23 mouse cellular contexts compared by ENCODE assay signal in the genomic region with DNA sequence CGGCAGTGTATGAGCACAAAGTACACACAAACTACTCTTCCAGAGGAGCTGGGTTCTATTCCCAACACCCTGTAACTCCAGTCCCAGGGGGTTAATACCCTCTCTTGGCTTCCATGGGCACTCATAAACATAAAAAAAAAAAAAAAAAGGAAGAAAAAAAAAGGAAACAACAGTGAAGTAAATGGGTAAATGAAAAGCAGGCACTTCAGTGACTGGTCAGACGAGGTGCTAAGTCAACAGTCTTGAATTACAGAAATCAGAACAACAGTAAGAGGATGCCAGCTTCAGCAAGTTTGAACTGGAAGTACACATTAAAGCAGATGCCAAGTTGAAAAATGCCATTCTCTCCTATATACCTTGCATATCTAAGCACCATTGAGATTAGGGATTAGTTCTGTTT. TPM values are rescaled to one million over a fixed set of nuclear protein-coding genes. Genes with fewer than 3 reads are reported as not detected.
DNase-seq lines count a peak whose midpoint lies in the region; ATAC-seq and TF ChIP-seq lines count a peak whose summit lies in the region.
"Had no signal": no experiment of that assay in that cellular context is flagged by ENCODE, and none has a peak within 500 bp of the region (broad histone marks: within the 10 kb centered on the region; RNA-seq: fewer than 3 reads in every experiment).

No protein-coding gene starts in this region.

- no peak overlapping the region for H3K4me2 ChIP-seq in lung, embryonic 14.5 days
- no peak overlapping the region for H3K4me2 ChIP-seq in stomach, embryonic 16.5 days (ENCODE audit: low read depth, low read length)
- H3K4me2 ChIP-seq: embryonic facial prominence, embryonic 15.5 days; forebrain, embryonic 15.5 days; heart, embryonic 11.5 days; heart, embryonic 15.5 days; hindbrain, embryonic 13.5 days had no signal

- H3K27ac ChIP-seq in gastrocnemius, adult 2 months, result peak overlapping the region; percentile 32; the same call in 1 of the 2 replicates
- no peak overlapping the region for H3K27ac ChIP-seq in lung, embryonic 14.5 days (ENCODE audit: low read depth)
- H3K27ac ChIP-seq in MEL (ENCODE audit: control insufficient read depth, low read depth, low read length), result no peak overlapping the region
- H3K27ac ChIP-seq in stomach, embryonic 16.5 days (ENCODE audit: low read length), result peak overlapping the region; percentile 57
- H3K27ac ChIP-seq: embryonic facial prominence, embryonic 15.5 days; forebrain, embryonic 10.5 days; forebrain, embryonic 15.5 days; heart, adult 2 months; heart, embryonic 15.5 days; hindbrain, embryonic 13.5 days had no signal

- no peak for TF ChIP-seq RAD21 in MEL (IDR thresholded peaks at IDR 0.05; ENCODE audit: low read depth, low read length)

- H3K9ac ChIP-seq in lung, embryonic 14.5 days, result no peak overlapping the region
- H3K9ac ChIP-seq in MEL (ENCODE audit: control insufficient read depth, low read depth, low read length, poor library complexity, severe bottlenecking), result no peak overlapping the region
- H3K9ac ChIP-seq in stomach, embryonic 16.5 days (ENCODE audit: low read length), result no peak overlapping the region
- H3K9ac ChIP-seq: embryonic facial prominence, embryonic 15.5 days; forebrain, embryonic 15.5 days; heart, embryonic 15.5 days; hindbrain, embryonic 13.5 days had no signal

- WGBS in lung, embryonic 14.5 days, result 64% methylated on average over 2 of the region's 2 CpGs
- WGBS in stomach, embryonic 16.5 days, result 59% methylated on average over 2 of the region's 2 CpGs

- H3K36me3 ChIP-seq in lung, embryonic 14.5 days (ENCODE audit: insufficient read depth), result no peaks in the 10 kb centered on the region
- peaks cover 0 to 21% of the 10 kb centered on the region in 2 experiments; a peak in 2 of 4 replicates for H3K36me3 ChIP-seq in MEL (ENCODE audit: control insufficient read depth in 1 of 2, insufficient read depth in 2 of 2, low read length in 2 of 2)
- no peaks in the 10 kb centered on the region; the same call in 1 of the 2 replicates for H3K36me3 ChIP-seq in stomach, embryonic 16.5 days (ENCODE audit: control insufficient read depth, insufficient read depth, low read length)
- H3K36me3 ChIP-seq: forebrain, embryonic 15.5 days; heart, embryonic 15.5 days had no signal

- no peak for TF ChIP-seq EP300 in MEL (IDR thresholded peaks at IDR 0.05; ENCODE audit: low read depth in 1 of 2, low read length in 2 of 2)

- no peaks in the 10 kb centered on the region for H3K9me3 ChIP-seq in lung, embryonic 14.5 days (ENCODE audit: low read depth, low read length)
- no peaks in the 10 kb centered on the region for H3K9me3 ChIP-seq in MEL (replicated peaks; ENCODE audit: insufficient read depth, low read length)
- no peaks in the 10 kb centered on the region for H3K9me3 ChIP-seq in stomach, embryonic 16.5 days (replicated peaks; ENCODE audit: control insufficient read depth, low read length)
- H3K9me3 ChIP-seq: embryonic facial prominence, embryonic 15.5 days; forebrain, embryonic 15.5 days; heart, embryonic 15.5 days; hindbrain, embryonic 13.5 days had no signal

- no peak for TF ChIP-seq CTCF in gastrocnemius, adult 2 months (IDR thresholded peaks at IDR 0.05)
- TF ChIP-seq CTCF in lung, embryonic 14.5 days (IDR thresholded peaks at IDR 0.05; ENCODE audit: low read depth), result no peak
- TF ChIP-seq CTCF in MEL (IDR thresholded peaks at IDR 0.05 in 2 of 3, conservative IDR thresholded peaks at IDR 0.05 in 1 of 3; ENCODE audit: control insufficient read depth in 1 of 3, insufficient read depth in 1 of 3, low read depth in 2 of 3, low read length in 3 of 3, poor library complexity in 1 of 3, severe bottlenecking in 1 of 3), result no peak

- no peak for DNase-seq in gastrocnemius, adult 2 months
- no peak for DNase-seq in gastrocnemius, postnatal 14 days
- peak; percentile 30 for DNase-seq in lung, embryonic 14.5 days
- DNase-seq in lung, postnatal 14 days, result no peak
- no peak for DNase-seq in MEL (ENCODE audit: low read depth, low spot score)
- no peak for DNase-seq in left cerebral cortex, postnatal 4 days
- DNase-seq: adrenal gland, postnatal 14 days; cerebellum, adult 11-12 months; cerebellum, adult 9-10 months; cerebellum, postnatal 36 days; gastrocnemius, postnatal 10 days; heart, adult 2 months; heart, postnatal 14 days had no signal

- no peaks in the 10 kb centered on the region for H3K27me3 ChIP-seq in lung, embryonic 14.5 days (ENCODE audit: insufficient read depth, low read length)
- no peaks in the 10 kb centered on the region for H3K27me3 ChIP-seq in MEL (ENCODE audit: control insufficient read depth in 1 of 2, insufficient read depth in 2 of 2, low read length in 2 of 2)
- H3K27me3 ChIP-seq in stomach, embryonic 16.5 days (ENCODE audit: control insufficient read depth, insufficient read depth, low read length), result no peaks in the 10 kb centered on the region
- H3K27me3 ChIP-seq: embryonic facial prominence, embryonic 15.5 days; forebrain, embryonic 15.5 days; heart, embryonic 15.5 days; hindbrain, embryonic 13.5 days; Patski had no signal

- peaks cover 36% of the 10 kb centered on the region for H3K79me2 ChIP-seq in MEL (ENCODE audit: control insufficient read depth, insufficient read depth, low read length, poor library complexity)

- peaks cover 14% of the 10 kb centered on the region; the same call in 1 of the 2 replicates for H3K4me1 ChIP-seq in lung, embryonic 14.5 days (ENCODE audit: insufficient read depth)
- peaks cover 4 to 10% of the 10 kb centered on the region in 2 experiments for H3K4me1 ChIP-seq in MEL (ENCODE audit: control insufficient read depth in 1 of 2, insufficient read depth in 2 of 2, low read length in 2 of 2)
- H3K4me1 ChIP-seq in stomach, embryonic 16.5 days (ENCODE audit: control insufficient read depth, insufficient read depth, low read length), result 0 out of 2 replicates have a peak, but pooled peaks cover 17% of the 10 kb centered on the region

- no peak for ATAC-seq in lung, embryonic 14.5 days (ENCODE audit: insufficient read depth)
- no peak for ATAC-seq in stomach, embryonic 16.5 days (ENCODE audit: insufficient read depth, low FRiP score)
- ATAC-seq: activated CD4-positive, CD25-positive, alpha-beta regulatory T cell, adult 4 months; forebrain, embryonic 15.5 days; Patski had no signal

- no peak overlapping the region for H3K4me3 ChIP-seq in gastrocnemius, adult 2 months
- no peak overlapping the region for H3K4me3 ChIP-seq in lung, embryonic 14.5 days (ENCODE audit: low read depth, low read length)
- H3K4me3 ChIP-seq in MEL (ENCODE audit: control insufficient read depth in 1 of 2, insufficient read depth in 1 of 2, low read depth in 2 of 2, low read length in 2 of 2), result no peak overlapping the region
- H3K4me3 ChIP-seq in stomach, embryonic 16.5 days (replicated peaks; ENCODE audit: low read length), result no peak overlapping the region
- H3K4me3 ChIP-seq: embryonic facial prominence, embryonic 15.5 days; erythroblast, embryonic 14.5 days; forebrain, embryonic 10.5 days; forebrain, embryonic 15.5 days; heart, adult 2 months; heart, embryonic 15.5 days; hindbrain, embryonic 13.5 days had no signal

- no peak for TF ChIP-seq POLR2A in MEL (IDR thresholded peaks at IDR 0.05; ENCODE audit: control insufficient read depth in 1 of 2, insufficient read depth in 1 of 2, low read depth in 1 of 2, low read length in 2 of 2, poor library complexity in 1 of 2)

- intact Hi-C loops in gastrocnemius, adult 2 months (cut with DNase I), result no loop called here
- intact Hi-C loops in gastrocnemius, postnatal 14 days (cut with DNase I; ENCODE audit: low total_unique reads), result no loop called here
- intact Hi-C loops in left cerebral cortex, postnatal 4 days (cut with DNase I), result loop anchor here (10.0 kb wide), 1 partner anchor 56 kb away; no protein-coding TSS in a partner anchor

TF ChIP-seq in MEL, 35 proteins besides CTCF, POLR2A, EP300 and RAD21:
- TF ChIP-seq ZNF384 (IDR thresholded peaks at IDR 0.05; ENCODE audit: low read depth, low read length) (peak; percentile 57; the same call in 1 of the 2 replicates), SMC3 (IDR thresholded peaks at IDR 0.05; ENCODE audit: low read depth, low read length) (no peak)
TF ChIP-seq in MEL: peak in this region for 1.

RNA-seq across cellular contexts. Expression of a gene that starts 7.1 kb away (rescaled TPM):
- total RNA-seq in gastrocnemius, adult 2 months (2021), result 10 to 100 TPM; 18.4 to 21.1 TPM
- 10 to 100 TPM; 15.8 to 18.8 TPM for total RNA-seq in gastrocnemius, postnatal 14 days (2021)
- polyA plus RNA-seq in lung, embryonic 14.5 days (2014; fragmentation: Nextera tagmentation; extraction: Ambion mirVana), result 7.4 and 7.6 TPM in 2 replicates
- total RNA-seq in MEL (2012; rRNA removed), result 2.9 and 3.6 TPM in 2 replicates
- polyA plus RNA-seq in MEL (2012; ENCODE audit: insufficient read depth in 1 of 2, insufficient read length in 2 of 2, low read depth in 1 of 2, low replicate concordance in 2 of 2, missing spikeins in 1 of 2), result 10 to 100 TPM in 1 of 2 experiments, not detected in 1; 26.5 TPM
- polyA plus RNA-seq in stomach, embryonic 16.5 days (2015; fragmentation: Nextera tagmentation; extraction: Ambion mirVana), result 3.8 and 5.0 TPM in 2 replicates
- total RNA-seq in left cerebral cortex, postnatal 4 days (2021), result 10 to 100 TPM; 59.4 to 65.0 TPM

Comparison
In these comparisons a context has a peak if more than half of its experiments do, and no peak if none do; other contexts are left out.
1. H3K27ac ChIP-seq: peak in gastrocnemius, adult 2 months (single experiment) and stomach, embryonic 16.5 days (single experiment); none in lung, embryonic 14.5 days (single experiment) and MEL (single experiment).